Mouse (Mus musculus): ENCODE results near the gene 2010111I01Rik. TPM values are rescaled to one million over a fixed set of nuclear protein-coding genes. Genes with fewer than 3 reads are reported as not detected.
A peak's percentile ranks its signal among the peaks of the same experiment; 100 is the strongest.
"Not testable (repeated sequence)": the region's sequence is repeated elsewhere in the genome, so short reads cannot be mapped to it uniquely, and the experiment has no call there.

Gene 2010111I01Rik
- total RNA-seq, 1 experiment from 2014 or later, result 66.2 TPM

GRCm38 (mm10) chr13:63294359-63295193 lies 329.9 kb downstream of the 2010111I01Rik start:
- no peak for ATAC-seq (replicated peaks; ENCODE audit: low read depth, poor library complexity, severe bottlenecking)

GRCm38 (mm10) chr13:63296300-63296699 lies 331.6 kb downstream of the 2010111I01Rik start:
- no peak for ATAC-seq (replicated peaks; ENCODE audit: low read depth, poor library complexity, severe bottlenecking)

- no peak for ATAC-seq (replicated peaks; ENCODE audit: low read depth, poor library complexity, severe bottlenecking)
Measured at GRCm38 (mm10) chr13:63297003-63297402, 332.3 kb downstream of the 2010111I01Rik start.

- ATAC-seq (replicated peaks; ENCODE audit: low read depth, poor library complexity, severe bottlenecking), result no peak
Measured at GRCm38 (mm10) chr13:63297933-63298332, 333.2 kb downstream of the 2010111I01Rik start.

GRCm38 (mm10) chr13:63298931-63299330 lies 334.2 kb downstream of the 2010111I01Rik start:
- no peak for ATAC-seq (replicated peaks; ENCODE audit: low read depth, poor library complexity, severe bottlenecking)

GRCm38 (mm10) chr13:63300929-63301328 lies 336.2 kb downstream of the 2010111I01Rik start:
- ATAC-seq (replicated peaks; ENCODE audit: low read depth, poor library complexity, severe bottlenecking), result no peak

- no peak for ATAC-seq (replicated peaks; ENCODE audit: low read depth, poor library complexity, severe bottlenecking)
Measured at GRCm38 (mm10) chr13:63301764-63302209, 337.1 kb downstream of the 2010111I01Rik start.

- no peak for ATAC-seq (replicated peaks; ENCODE audit: low read depth, poor library complexity, severe bottlenecking)
Measured at GRCm38 (mm10) chr13:63302381-63302780, 337.7 kb downstream of the 2010111I01Rik start.

GRCm38 (mm10) chr13:63304124-63304792 lies 339.6 kb downstream of the 2010111I01Rik start:
- no peak for ATAC-seq (replicated peaks; ENCODE audit: low read depth, poor library complexity, severe bottlenecking)

- ATAC-seq (replicated peaks; ENCODE audit: low read depth, poor library complexity, severe bottlenecking), result no peak
Measured at GRCm38 (mm10) chr13:63304799-63305159, 340.1 kb downstream of the 2010111I01Rik start.

- ATAC-seq (replicated peaks; ENCODE audit: low read depth, poor library complexity, severe bottlenecking), result no peak
Measured at GRCm38 (mm10) chr13:63305160-63306011, 340.7 kb downstream of the 2010111I01Rik start.

GRCm38 (mm10) chr13:63306768-63307167 lies 342.1 kb downstream of the 2010111I01Rik start:
- ATAC-seq (replicated peaks; ENCODE audit: low read depth, poor library complexity, severe bottlenecking), result no peak

GRCm38 (mm10) chr13:63309563-63309962 lies 344.9 kb downstream of the 2010111I01Rik start:
- ATAC-seq (replicated peaks; ENCODE audit: low read depth, poor library complexity, severe bottlenecking), result no peak

- ATAC-seq (replicated peaks; ENCODE audit: low read depth, poor library complexity, severe bottlenecking), result no peak
Measured at GRCm38 (mm10) chr13:63311156-63311555, 346.5 kb downstream of the 2010111I01Rik start.

- ATAC-seq (replicated peaks; ENCODE audit: low read depth, poor library complexity, severe bottlenecking), result no peak
Measured at GRCm38 (mm10) chr13:63313247-63313646, 348.6 kb downstream of the 2010111I01Rik start.

GRCm38 (mm10) chr13:63313748-63314607 lies 349.3 kb downstream of the 2010111I01Rik start:
- peak; percentile 42 for ATAC-seq (replicated peaks; ENCODE audit: low read depth, poor library complexity, severe bottlenecking)

- ATAC-seq (replicated peaks; ENCODE audit: low read depth, poor library complexity, severe bottlenecking), result peak; percentile 53; the same call in 1 of the 2 replicates
Measured at GRCm38 (mm10) chr13:63314608-63314920, 349.9 kb downstream of the 2010111I01Rik start.

- ATAC-seq (replicated peaks; ENCODE audit: low read depth, poor library complexity, severe bottlenecking), result not testable (repeated sequence)
Measured at GRCm38 (mm10) chr13:63315111-63315510, 350.4 kb downstream of the 2010111I01Rik start.

GRCm38 (mm10) chr13:63315777-63316176 lies 351.1 kb downstream of the 2010111I01Rik start:
- ATAC-seq (replicated peaks; ENCODE audit: low read depth, poor library complexity, severe bottlenecking), result no peak

GRCm38 (mm10) chr13:63316407-63316806 lies 351.7 kb downstream of the 2010111I01Rik start:
- no peak for ATAC-seq (replicated peaks; ENCODE audit: low read depth, poor library complexity, severe bottlenecking)

All from common myeloid progenitor, adult 5-6 weeks (primary cell).